Mouse (Mus musculus) kidney, embryonic 15.5 days (tissue): ENCODE results near the gene Stk25. TPM values are rescaled to one million over a fixed set of nuclear protein-coding genes. Genes with fewer than 3 reads are reported as not detected.
"Not testable (repeated sequence)": the region's sequence is repeated elsewhere in the genome, so short reads cannot be mapped to it uniquely, and the experiment has no call there.

ENCODE experiments used
- ATAC-seq: fragments of 200-750 bp; cut with Nextera tagmentation; replicated peaks from 2 replicates; pipeline ENCODE4 v1.8.0; 2017; ENCODE audit warnings: moderate TSS enrichment; ENCODE audit not compliant: low FRiP score
- H3K27ac ChIP-seq: fragments of 300-500 bp; sonication (generic); 2 replicates; pipeline ENCODE4 v1.5.1; 2015; ENCODE audit warnings: mild to moderate bottlenecking, inconsistent platforms
- H3K27me3 ChIP-seq: fragments of 300-500 bp; sonication (generic); 2 replicates; pipeline ENCODE4 v1.6.1; 2015; ENCODE audit warnings: inconsistent platforms
- H3K36me3 ChIP-seq: fragments of 300-500 bp; sonication (generic); 2 replicates; pipeline ENCODE4 v1.6.1; 2015; ENCODE audit warnings: inconsistent platforms
- H3K4me1 ChIP-seq: fragments of 300-500 bp; sonication (generic); 2 replicates; pipeline ENCODE4 v1.6.1; 2015; ENCODE audit warnings: inconsistent platforms
- H3K4me2 ChIP-seq: fragments of 300-500 bp; sonication (generic); 2 replicates; pipeline ENCODE4 v1.6.1; 2015; ENCODE audit warnings: moderate library complexity, mild to moderate bottlenecking, inconsistent platforms
- H3K4me3 ChIP-seq: fragments of 300-500 bp; sonication (generic); replicated peaks from 2 replicates; pipeline ENCODE4 v1.5.1; 2015; ENCODE audit warnings: mild to moderate bottlenecking, inconsistent platforms
- H3K9ac ChIP-seq: fragments of 300-500 bp; sonication (generic); 2 replicates; pipeline ENCODE4 v1.6.1; 2015; ENCODE audit warnings: mild to moderate bottlenecking, inconsistent platforms
- H3K9me3 ChIP-seq: fragments of 300-500 bp; sonication (generic); replicated peaks from 2 replicates; pipeline ENCODE4 v1.6.1; 2016; ENCODE audit warnings: inconsistent platforms
- WGBS: fragments of 180-500 bp; shearing (Covaris S2); methylation state at CpG from one replicate; pipeline ENCODE4 v1.1.7; 2015; ENCODE audit warnings: mixed read lengths; 5-methylcytosine and 5-hydroxymethylcytosine counted together
- polyA plus RNA-seq: library from polyadenylated mRNA; unstranded; fragments of >200 nt; fragmentation: Nextera tagmentation; extraction: Ambion mirVana; gene quantifications from 2 replicates; pipeline ENCODE4 v1.2.1, GENCODE M21; 2015

The Stk25 gene
- 169 and 180 TPM in 2 replicates for polyA plus RNA-seq

DNA sequence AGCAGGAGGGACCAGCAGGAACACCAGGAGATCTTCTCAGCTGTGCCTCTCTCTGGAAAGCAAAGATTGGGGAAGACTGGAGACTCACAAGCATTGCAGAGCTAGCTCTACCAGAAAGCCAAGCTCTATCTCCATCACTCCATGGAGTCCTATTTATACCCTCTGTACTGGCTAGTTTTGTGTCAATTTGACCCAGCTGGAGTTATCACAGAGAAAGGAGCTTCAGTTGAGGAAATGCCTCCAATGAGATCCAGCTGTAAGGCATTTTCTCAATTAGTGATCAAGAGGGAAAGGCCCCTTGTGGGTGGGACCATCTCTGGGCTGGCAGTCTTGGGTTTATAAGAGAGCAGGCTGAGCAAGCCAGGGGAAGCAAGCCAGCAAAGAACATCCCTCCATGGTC is at the start of gene Stk25:
Stk25 (minus strand) TSS at position 101 of the 400 bp plus-strand sequence.
- not testable (repeated sequence) for H3K36me3 ChIP-seq, H3K27ac ChIP-seq, H3K4me2 ChIP-seq, H3K9me3 ChIP-seq, H3K4me3 ChIP-seq, H3K9ac ChIP-seq, ATAC-seq, H3K27me3 ChIP-seq, H3K4me1 ChIP-seq

GRCm38 (mm10) chr1:93705389-93705788 is 46.9 kb upstream of the Stk25 start:
- Histone ChIP-seq H3K36me3 (peaks cover 45% of the 10 kb centered on the region), H3K9me3 (no peaks in the 10 kb centered on the region), H3K27ac (no peak overlapping the region), H3K4me3 (no peak overlapping the region), H3K9ac (no peak overlapping the region), H3K4me2 (no peak overlapping the region), H3K4me1 (no peaks in the 10 kb centered on the region), H3K27me3 (no peaks in the 10 kb centered on the region)
- ATAC-seq = no peak
- 84% methylated on average over 3 of the region's 3 CpGs for whole genome bisulfite sequencing

- Histone ChIP-seq H3K4me1 (no peaks in the 10 kb centered on the region), H3K27me3 (no peaks in the 10 kb centered on the region), H3K4me2 (no peak overlapping the region), H3K4me3 (no peak overlapping the region), H3K9me3 (no peaks in the 10 kb centered on the region), H3K36me3 (peaks cover 45% of the 10 kb centered on the region), H3K27ac (no peak overlapping the region), H3K9ac (no peak overlapping the region)
- no peak for ATAC-seq
- WGBS = 87% methylated on average over 9 of the region's 9 CpGs
Measured at GRCm38 (mm10) chr1:93704341-93704740, 45.9 kb upstream of the Stk25 start.

- no peak overlapping the region for H3K4me3 ChIP-seq
- no peak for ATAC-seq
- no peaks in the 10 kb centered on the region for H3K9me3 ChIP-seq
- no peak overlapping the region for H3K4me2 ChIP-seq
- WGBS = 85% methylated on average over 10 of the region's 10 CpGs
- no peak overlapping the region for H3K9ac ChIP-seq
- H3K36me3 ChIP-seq = peaks cover 45% of the 10 kb centered on the region
- H3K27me3 ChIP-seq = no peaks in the 10 kb centered on the region
- no peaks in the 10 kb centered on the region for H3K4me1 ChIP-seq
- H3K27ac ChIP-seq = no peak overlapping the region
Measured at GRCm38 (mm10) chr1:93703472-93704048, 45.1 kb upstream of the Stk25 start.

- Histone ChIP-seq H3K27me3 (no peaks in the 10 kb centered on the region), H3K9ac (no peak overlapping the region), H3K4me2 (no peak overlapping the region), H3K27ac (no peak overlapping the region), H3K4me1 (peaks cover 8% of the 10 kb centered on the region), H3K9me3 (no peaks in the 10 kb centered on the region), H3K36me3 (peaks cover 41% of the 10 kb centered on the region), H3K4me3 (no peak overlapping the region)
- WGBS = 78% methylated on average over 1 of the region's 1 CpGs
- no peak for ATAC-seq
Measured at GRCm38 (mm10) chr1:93702106-93702505, 43.6 kb upstream of the Stk25 start.

DNA sequence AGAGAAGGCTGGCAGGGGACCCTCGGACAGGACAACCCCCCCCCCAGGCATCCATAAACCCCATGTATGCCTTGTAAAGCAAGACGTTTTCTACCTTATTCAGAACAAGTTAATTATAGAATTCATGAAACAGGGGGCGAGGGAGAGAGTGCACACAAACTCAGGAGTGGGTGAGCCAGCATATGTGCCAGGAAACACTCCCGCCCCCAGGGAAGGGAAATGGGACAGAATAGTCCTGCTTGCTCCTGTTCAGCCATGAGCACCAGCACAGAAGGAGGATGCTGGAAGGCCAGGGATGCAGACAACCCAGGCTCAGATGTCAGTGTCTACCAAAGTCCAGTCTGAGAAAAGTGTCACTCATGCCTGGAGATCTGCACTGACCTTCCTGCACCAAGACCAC is 40.7 kb upstream of the Stk25 start:
- Histone ChIP-seq H3K9ac (no peak overlapping the region), H3K27ac (no peak overlapping the region), H3K4me1 (peaks cover 14% of the 10 kb centered on the region), H3K9me3 (no peaks in the 10 kb centered on the region), H3K27me3 (no peaks in the 10 kb centered on the region), H3K36me3 (peaks cover 31% of the 10 kb centered on the region), H3K4me2 (no peak overlapping the region), H3K4me3 (no peak overlapping the region)
- WGBS = 78% methylated on average over 4 of the region's 4 CpGs
- no peak for ATAC-seq

DNA sequence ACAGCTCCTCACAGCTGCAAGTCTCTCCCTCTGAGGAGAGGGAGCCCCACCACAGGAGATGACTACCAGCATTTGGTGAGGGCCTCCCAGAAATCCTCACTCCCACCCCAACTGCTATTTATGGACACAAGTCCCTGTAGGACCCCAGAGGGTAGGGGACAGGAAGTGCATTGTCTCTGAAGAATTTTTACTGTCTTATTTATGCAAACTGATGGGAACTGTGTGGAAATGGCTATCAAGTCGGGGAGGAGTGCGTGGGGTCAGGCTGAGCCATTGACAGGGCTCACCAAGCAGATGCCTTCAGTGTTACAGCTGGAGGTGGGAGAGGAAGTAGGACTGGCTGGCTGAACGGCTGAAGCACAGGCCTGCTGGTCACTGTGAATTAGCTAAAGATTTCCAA is 38.9 kb upstream of the Stk25 start:
- no peak overlapping the region for H3K4me2 ChIP-seq
- no peak overlapping the region for H3K4me3 ChIP-seq
- WGBS = 27% methylated on average over 3 of the region's 3 CpGs
- H3K9me3 ChIP-seq = no peaks in the 10 kb centered on the region
- peak; percentile 49; the same call in 1 of the 2 replicates for ATAC-seq
- peak overlapping the region; percentile 75 for H3K27ac ChIP-seq
- no peaks in the 10 kb centered on the region for H3K27me3 ChIP-seq
- peaks cover 17% of the 10 kb centered on the region for H3K4me1 ChIP-seq
- no peak overlapping the region for H3K9ac ChIP-seq
- peaks cover 14% of the 10 kb centered on the region for H3K36me3 ChIP-seq

DNA sequence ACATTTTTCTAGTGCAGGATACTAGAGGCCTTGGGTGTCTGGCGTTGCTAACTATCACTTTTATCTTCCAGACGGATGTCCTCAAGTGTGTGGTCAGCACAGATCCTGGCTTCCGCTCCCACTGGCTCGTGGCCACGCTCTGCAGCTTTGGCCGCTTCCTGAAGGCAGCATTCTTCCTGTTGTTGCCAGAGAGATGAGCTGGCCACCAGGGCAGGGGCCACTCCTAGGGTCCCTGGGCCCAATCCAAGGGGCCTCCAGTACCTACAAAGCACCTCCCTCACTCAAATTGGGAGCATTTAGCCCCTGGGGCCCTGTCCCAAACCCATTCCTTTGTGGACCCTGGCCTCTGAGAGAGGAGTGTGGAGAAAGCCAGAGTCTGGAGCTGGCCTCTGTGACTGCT is 36.5 kb upstream of the Stk25 start:
- no peak overlapping the region for H3K9ac ChIP-seq
- H3K4me2 ChIP-seq = no peak overlapping the region
- no peaks in the 10 kb centered on the region for H3K9me3 ChIP-seq
- H3K4me3 ChIP-seq = no peak overlapping the region
- 66% methylated on average over 6 of the region's 6 CpGs for WGBS
- no peaks in the 10 kb centered on the region for H3K27me3 ChIP-seq
- H3K27ac ChIP-seq = peak overlapping the region; percentile 59
- peaks cover 33% of the 10 kb centered on the region for H3K36me3 ChIP-seq
- ATAC-seq = no peak; the same call in 1 of the 2 replicates
- peaks cover 17% of the 10 kb centered on the region for H3K4me1 ChIP-seq

- no peaks in the 10 kb centered on the region for H3K9me3 ChIP-seq
- H3K4me2 ChIP-seq = no peak overlapping the region
- 88% methylated on average over 10 of the region's 10 CpGs for WGBS
- H3K9ac ChIP-seq = no peak overlapping the region
- peaks cover 33% of the 10 kb centered on the region for H3K36me3 ChIP-seq
- H3K27me3 ChIP-seq = no peaks in the 10 kb centered on the region
- peaks cover 17% of the 10 kb centered on the region for H3K4me1 ChIP-seq
- H3K4me3 ChIP-seq = no peak overlapping the region
- H3K27ac ChIP-seq = no peak overlapping the region
- 0 out of 2 replicates have a peak, but pooled peaks have one; percentile 22 for ATAC-seq
Measured at GRCm38 (mm10) chr1:93693943-93694342, 35.5 kb upstream of the Stk25 start.

DNA sequence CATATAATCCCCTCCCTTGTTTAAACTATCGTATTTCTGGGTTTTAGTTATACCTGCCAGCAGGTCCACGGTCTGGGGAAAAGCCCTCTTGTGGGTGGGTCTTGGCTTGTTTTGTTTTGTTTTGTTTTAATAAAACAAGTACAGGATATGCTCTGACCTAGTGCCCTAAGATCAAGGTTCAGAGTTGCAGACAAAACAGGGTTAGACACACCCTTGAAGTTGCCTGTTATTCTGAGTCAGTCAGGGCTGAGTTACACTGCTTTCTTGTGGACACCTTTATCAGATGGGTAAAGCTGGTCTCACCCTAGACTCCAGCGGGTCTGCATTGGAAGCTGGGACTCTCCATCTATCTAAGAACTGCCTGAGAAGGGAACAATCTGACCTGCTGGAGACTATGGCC is 35.0 kb upstream of the Stk25 start:
- 82% methylated on average over 3 of the region's 3 CpGs for WGBS
- Histone ChIP-seq H3K27ac (no peak overlapping the region), H3K9me3 (no peaks in the 10 kb centered on the region), H3K36me3 (peaks cover 33% of the 10 kb centered on the region), H3K9ac (no peak overlapping the region), H3K4me2 (no peak overlapping the region), H3K4me1 (peaks cover 18% of the 10 kb centered on the region), H3K27me3 (no peaks in the 10 kb centered on the region), H3K4me3 (no peak overlapping the region)
- no peak for ATAC-seq

DNA sequence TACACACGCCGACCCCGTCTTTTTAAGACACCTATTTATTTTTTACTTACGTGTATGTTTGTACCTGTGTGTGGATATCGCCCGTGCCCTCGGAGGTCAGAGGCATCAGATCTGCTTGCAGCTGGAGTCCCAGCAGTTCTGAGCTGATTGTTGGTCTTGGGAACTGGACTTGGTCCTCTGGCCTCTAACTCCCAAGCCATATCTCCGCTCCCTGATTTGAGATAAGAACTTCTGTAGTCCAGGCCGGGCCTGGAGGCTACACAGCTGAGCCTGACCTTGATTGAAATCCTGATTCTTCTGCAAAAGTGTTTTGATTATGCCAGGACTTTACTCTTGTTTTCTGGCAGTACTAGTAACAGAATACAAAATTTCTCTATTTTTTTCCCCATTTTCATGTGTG is 34.3 kb upstream of the Stk25 start:
- no peak overlapping the region for H3K27ac ChIP-seq
- H3K4me2 ChIP-seq = no peak overlapping the region
- H3K9me3 ChIP-seq = no peaks in the 10 kb centered on the region
- H3K4me1 ChIP-seq = peaks cover 24% of the 10 kb centered on the region
- WGBS = 85% methylated on average over 9 of the region's 9 CpGs
- H3K36me3 ChIP-seq = peaks cover 33% of the 10 kb centered on the region
- ATAC-seq = no peak
- no peaks in the 10 kb centered on the region for H3K27me3 ChIP-seq
- no peak overlapping the region for H3K4me3 ChIP-seq
- no peak overlapping the region for H3K9ac ChIP-seq

GRCm38 (mm10) chr1:93691786-93692357 is 33.4 kb upstream of the Stk25 start:
- Histone ChIP-seq H3K4me2 (no peak overlapping the region), H3K9me3 (no peaks in the 10 kb centered on the region), H3K27me3 (no peaks in the 10 kb centered on the region), H3K4me3 (no peak overlapping the region), H3K36me3 (peaks cover 33% of the 10 kb centered on the region), H3K27ac (no peak overlapping the region), H3K9ac (no peak overlapping the region), H3K4me1 (peaks cover 25% of the 10 kb centered on the region)
- 76% methylated on average over 10 of the region's 10 CpGs for WGBS
- no peak for ATAC-seq

GRCm38 (mm10) chr1:93691106-93691505 is 32.6 kb upstream of the Stk25 start:
- no peak overlapping the region for H3K4me3 ChIP-seq
- no peak overlapping the region for H3K27ac ChIP-seq
- H3K27me3 ChIP-seq = no peaks in the 10 kb centered on the region
- peaks cover 33% of the 10 kb centered on the region for H3K36me3 ChIP-seq
- ATAC-seq = no peak
- H3K4me2 ChIP-seq = no peak overlapping the region
- WGBS = 93% methylated on average over 8 of the region's 8 CpGs
- peaks cover 32% of the 10 kb centered on the region for H3K4me1 ChIP-seq
- no peaks in the 10 kb centered on the region for H3K9me3 ChIP-seq
- H3K9ac ChIP-seq = no peak overlapping the region
